Mouse (Mus musculus): ENCODE data around the gene Patz1.

The Patz1 gene

DNA sequence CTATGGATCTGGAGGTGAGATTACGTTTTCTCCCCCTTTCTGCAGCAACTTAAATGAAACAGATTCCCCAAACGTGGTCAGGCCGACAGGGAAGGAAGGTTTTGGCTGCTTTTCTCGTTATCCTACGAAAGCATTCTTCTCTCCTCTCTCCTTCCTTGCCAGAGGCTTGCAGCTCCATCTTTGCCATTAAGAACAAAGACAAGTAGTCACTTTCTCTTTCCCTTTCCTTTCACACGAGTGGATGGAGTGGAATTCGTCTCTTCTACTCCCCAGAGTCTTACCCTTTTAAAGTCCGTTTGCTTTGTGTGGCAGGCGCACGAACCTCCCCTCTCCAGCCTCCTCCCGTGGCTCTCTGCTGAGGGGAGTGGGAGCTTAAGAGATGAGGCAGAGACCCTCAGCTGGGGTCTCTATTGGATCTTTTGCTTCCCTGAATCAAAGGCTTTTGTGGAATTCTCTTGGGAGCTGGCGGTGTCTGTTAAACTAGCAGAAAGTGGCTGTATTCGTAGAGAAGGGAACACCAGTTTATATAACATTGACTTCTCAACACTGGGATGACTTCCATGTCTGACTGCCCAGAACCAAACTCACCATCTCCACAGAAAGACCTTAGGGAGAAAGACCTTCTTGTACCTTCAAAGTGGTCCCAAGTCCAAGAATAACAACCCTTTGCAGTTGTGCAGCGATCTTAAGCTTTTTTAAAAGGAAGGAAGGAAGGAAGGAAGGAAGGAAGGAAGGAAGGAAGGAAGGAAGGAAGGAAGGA lies 42.5 kb downstream of the Patz1 start:
- no peak for DNase-seq

DNA sequence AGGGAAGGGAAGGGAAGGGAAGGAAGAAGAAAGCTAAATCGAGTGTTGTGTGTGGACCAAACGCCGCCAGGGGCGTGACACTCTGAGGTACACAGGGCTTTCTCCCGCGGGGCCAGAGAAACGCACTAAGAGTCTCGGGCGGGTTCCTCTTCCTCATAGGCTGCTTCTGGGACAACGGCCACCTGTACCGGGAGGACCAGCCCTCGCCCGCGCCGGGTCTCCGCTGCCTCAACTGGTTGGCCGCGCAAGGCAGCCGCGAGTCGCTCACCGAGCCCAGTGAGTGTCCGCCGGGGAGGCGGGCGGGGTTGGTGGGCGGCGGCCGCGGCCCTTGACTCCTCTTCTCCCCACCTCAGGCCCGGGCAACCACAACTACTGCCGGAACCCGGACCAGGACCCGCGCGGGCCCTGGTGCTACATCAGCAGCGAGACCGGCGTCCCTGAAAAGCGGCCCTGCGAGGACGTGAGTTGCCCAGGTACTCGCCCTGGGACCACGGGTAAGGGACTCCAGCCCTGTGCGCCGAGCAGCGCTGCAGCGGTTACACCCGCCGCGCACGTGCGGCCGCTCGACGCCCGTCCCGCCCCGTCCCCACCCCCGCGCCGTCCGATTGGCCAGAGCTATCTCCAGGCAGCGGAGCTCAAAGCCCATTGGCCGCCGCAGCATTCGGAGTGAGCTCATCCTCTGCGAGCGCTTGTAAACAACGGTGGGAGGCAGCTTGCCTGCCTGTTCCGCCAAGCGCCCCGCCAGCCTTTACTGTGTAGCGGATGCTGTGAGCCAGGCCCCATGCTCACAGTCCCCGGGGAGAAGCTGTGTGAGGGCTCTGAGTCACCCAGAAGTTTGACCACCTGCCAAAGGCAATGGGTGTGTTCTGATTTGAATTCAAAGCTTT lies 43.3 kb downstream of the Patz1 start:
- DNase-seq, result peak; percentile 96

DNA sequence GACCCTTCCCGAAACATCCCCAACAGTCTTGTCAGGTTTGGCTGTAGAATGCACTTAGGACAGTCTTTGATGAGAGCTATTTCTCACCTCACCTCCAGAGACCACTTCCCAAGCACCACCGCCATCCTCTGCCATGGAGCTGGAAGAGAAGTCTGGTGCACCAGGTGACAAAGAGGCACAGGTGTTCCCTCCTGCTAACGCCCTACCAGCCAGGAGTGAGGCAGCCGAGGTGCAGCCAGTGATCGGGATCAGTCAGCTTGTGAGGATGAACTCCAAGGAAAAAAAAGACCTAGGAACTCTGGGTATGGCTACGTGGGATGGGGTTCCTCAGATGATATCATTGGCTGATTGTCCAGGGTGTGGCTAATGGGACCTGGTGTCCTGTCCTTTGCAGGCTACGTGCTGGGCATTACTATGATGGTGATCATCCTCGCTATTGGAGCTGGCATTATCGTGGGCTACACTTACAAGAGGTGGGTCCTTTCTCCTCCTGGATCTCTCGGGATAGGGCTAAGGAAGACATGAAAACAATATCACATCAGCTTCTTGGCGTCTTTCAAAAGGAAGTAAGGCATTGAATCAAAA lies 44.5 kb downstream of the Patz1 start:
- no peak for DNase-seq

DNA sequence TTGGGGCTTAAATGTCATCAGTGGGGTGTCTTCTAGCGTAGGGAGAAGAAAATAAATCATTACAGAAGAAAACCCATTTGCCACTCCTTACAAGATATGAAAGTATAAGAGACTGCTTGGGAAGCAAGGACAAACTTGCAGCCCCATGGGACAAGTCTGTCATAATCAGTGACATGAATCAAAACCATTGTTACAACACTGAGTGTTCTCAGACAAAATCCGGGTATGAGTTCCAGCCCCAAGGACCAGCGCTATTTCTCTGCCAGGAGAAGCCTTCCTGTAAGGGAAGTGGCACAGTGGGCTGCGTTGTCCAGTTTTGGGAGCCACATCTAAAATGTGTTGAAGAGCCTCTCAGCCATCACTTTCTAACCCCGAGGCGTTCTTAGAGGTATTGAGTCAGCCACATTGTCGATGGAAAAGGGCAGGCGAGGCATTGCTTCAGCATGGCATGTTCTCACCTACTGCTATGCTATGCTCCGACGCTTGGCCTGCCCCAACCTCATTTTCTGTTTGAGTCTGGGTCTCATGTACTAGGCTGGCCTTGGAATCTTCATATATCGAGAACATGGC lies 45.6 kb downstream of the Patz1 start:
- DNase-seq, result no peak

DNA sequence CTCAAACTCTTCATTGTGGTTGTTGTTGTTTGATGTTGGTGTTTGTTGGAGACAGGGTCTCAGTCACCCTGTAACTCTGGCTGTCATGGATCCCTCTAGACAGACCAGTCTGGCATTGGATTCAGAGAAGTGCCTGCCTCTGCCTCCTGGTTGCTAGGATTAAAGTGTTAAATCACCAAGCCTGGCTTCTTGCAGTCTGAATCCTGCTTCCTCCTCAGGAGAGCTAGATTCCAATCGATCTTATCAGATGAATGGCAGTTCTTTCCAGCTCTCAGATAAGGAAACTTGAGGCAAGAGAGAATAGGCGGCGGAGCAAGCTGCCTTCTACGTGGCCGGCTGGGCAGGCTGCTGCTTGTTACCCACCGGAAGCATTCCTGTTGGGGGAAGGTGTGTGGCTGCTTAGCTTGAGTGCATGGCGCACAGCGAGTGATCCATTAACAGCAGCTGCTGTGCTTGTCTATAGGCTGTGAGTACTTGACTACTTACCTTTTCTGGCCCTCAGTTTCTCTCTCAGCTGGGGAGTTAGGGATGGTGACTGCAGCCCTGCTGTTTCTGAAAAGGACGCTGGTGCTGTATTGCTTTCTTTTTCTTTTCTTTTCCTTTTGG lies 46.1 kb downstream of the Patz1 start:
- no peak for DNase-seq

DNA sequence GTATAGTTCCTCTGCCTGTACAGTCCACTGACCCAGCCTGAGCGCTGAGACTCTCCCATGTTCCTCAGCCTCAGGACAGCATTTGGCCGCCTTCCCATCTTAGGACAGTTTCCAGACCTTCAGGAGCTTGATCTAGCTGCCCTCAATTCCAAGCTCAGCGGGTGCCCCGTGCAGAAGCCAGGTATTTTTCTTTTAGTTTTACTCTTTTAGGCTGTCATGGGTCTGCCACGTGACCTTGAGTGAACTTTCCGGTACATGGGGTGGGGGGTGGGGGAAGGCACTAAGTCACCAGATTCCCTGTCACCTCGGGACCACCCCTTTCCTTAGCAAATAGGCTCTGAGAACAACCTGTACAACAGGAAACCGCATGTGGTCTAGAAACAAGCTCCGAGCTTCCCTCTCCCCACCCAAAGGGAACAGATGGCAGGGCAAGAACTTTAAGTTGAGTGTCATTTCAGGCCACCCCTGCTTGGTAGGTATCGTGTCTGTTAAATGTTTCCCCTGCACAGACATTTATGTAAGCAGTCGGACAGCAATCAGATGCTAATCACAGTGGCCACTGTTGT lies 47.1 kb downstream of the Patz1 start:
- no peak for DNase-seq

DNA sequence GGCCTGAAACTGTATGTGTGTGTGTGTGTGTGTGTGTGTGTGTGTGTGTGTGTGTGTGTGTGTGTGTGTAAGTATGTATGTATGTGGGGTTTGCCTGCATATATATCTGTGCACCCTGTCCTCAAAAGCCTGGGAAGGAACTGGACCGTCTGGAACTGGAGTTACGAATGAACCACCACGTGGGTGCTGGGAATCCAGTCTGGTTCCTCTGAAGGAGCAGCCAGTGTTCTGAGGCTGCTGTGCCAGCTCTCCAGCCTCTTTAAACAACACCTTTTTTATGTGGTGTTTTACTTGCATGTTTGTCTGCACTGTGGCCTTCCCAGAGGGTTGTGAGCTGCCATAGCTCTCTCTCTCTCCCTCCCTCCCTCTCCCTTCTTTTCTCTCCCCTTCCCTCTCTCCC lies 47.9 kb downstream of the Patz1 start:
- no peak for DNase-seq

DNA sequence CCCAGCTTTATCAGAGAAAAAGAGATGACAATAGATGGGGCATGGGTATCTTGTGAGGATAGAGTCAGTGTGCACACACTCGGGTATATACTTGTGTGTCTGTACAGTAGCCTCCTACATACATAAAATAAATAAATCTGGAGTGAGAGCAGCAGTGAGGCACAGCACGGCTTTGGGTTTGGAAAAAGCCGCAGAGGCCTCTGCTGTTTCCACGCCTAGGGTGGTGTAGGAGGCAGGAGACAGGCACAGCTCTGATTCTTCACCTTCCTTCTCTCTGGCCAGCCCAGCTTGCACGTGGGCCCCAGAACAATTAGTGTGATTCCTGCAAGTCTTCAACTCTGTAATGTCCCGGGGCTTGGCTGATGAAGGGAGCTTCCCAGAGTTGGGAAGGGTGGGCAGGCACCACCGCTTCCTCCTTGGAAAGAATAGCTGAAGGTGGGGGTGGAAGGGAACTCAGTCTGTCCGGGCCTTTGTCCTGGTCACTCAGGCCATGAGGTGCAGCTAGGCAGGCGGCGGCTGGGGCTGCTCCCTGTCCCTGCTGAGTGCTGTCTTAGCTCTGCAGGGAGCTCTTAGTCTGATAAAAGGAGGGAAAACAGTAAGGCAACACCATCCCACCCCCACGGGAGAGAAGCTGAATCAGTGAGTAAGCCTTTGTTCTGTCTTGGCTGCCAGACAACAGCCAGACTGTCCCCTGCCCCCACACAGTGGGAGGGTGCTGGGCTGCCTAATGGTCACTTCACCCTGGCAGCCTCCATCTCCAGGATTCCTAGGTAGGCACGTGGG lies 48.7 kb downstream of the Patz1 start:
- peak; percentile 81 for DNase-seq

DNA sequence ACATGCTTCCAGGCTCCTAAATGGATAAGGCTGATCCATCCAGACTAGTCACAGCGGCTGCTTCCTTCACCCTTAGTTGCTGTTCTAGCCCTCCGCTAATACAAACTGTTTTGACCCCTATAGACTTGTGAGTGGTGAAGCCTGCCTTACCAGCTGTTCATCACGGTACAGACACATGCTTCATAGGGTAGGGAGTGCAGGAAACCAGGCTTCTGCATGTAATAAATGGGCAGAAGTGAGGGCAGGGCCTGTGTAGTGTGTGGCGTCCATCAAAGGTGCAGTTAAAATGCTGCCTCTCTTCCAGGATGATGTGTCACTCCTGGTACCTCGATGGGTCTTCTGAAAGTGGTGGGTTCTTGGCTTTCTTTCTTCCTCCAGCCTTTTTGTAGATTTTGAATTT lies 49.3 kb downstream of the Patz1 start:
- DNase-seq, result no peak

DNA sequence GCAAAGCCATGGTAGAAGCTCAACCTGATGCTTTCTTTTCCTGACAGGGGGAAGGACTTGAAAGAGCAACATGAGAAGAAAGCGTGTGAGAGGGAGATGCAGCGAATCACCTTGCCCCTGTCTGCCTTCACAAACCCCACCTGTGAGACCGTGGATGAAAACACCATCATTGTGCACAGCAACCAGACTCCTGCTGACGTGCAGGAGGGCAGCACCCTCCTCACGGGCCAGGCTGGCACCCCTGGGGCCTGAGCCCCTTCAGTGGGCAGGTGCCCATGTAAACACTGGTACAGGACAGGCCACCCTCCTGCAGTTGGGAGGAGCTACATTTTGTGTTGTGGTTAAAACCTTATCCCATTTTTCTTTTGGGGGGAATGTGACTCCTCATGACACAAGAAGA lies 52.8 kb downstream of the Patz1 start:
- no peak for DNase-seq

DNA sequence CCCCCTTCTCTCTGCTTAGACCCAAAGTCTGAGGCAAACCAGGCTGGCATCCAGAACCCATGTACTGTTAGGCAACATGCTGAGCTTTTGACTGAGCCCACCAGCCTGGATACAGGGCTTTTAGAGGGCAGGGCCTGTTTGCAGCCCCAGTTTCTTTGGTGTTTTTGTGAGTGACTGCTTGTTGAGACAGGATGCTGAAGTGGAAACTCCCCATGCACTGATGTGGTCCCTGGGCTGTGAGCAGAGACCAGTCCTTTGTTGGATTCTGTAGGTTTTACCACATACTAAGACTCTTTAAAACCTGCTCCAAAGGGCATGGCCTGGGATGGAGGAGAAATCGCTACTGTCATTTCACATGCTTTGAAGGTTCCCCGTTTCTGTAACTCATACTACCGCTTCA lies 56.2 kb downstream of the Patz1 start:
- DNase-seq, result no peak

DNA sequence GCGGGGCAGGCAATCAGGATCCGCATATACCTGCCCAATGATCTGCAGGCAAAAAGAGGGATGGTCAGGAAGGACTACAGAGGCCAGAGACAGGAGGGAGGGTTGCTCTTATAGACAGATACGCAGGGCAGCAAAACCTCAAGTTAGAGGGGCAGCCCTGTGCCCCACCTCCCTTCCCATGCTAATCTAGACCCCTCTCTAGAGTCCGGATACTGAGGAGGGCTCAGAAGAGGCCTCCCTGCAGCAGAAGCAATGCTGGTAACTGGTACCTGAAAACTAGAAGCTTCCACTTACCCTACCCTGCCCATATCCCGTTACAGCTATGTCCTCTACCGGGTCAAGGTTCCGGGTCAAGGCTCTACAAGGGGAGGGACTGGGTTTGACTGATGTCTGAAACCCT lies 57.7 kb downstream of the Patz1 start:
- DNase-seq, result no peak

DNA sequence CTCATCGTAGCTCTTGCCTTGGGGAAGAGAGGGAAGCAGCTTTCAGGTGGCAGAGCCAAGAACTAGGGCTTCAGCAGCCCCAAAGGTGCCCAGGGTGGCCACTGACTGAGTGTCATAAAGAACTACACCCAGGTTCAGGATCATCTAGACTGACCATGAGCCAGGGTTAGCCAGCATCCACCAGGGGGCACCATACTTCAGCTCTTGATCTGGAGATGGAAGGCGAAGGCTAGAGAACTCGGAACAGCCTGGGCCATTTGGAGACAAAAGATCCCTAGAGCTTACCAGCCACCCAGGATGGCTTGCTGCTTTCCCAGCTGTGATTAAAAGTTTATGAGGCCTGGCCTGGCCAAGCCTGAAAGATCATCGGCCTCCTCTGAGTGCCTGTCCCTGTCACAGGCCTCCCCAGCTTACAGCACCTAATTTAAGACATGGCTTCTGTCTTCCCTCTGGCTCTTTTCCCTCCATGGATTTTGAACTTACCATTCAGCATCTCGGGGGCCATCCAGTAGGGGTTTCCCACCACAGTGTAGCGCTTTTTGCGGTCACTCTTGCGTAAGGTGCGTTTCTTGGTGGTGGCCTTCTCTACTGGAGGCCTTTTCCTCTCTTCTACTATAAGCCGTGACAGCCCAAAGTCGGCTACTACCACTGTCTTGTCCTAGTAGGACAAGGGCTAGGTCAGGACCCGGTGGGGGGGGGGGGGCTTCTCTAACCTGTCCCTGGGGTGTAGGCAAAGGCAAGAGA lies 58.6 kb downstream of the Patz1 start:
- peak; percentile 81 for DNase-seq

DNA sequence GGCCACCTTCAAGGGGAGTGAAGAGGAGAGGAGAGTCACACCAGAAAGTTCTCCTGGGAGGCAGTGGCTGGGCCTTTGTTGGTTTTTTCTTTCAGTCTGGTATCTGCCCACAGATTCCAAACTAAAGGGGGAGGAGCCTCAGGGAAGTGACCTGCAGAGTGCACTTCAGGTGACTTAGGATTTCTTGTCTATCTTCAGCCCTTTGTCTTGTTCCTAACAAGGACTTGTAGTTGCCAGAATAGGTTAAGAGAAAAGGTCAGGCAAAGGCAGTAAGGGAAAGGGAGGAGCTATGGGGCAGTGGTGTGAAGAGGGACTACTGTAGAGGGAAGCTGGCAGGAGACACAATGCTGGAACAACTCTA lies 59.1 kb downstream of the Patz1 start:
- DNase-seq, result no peak

DNA sequence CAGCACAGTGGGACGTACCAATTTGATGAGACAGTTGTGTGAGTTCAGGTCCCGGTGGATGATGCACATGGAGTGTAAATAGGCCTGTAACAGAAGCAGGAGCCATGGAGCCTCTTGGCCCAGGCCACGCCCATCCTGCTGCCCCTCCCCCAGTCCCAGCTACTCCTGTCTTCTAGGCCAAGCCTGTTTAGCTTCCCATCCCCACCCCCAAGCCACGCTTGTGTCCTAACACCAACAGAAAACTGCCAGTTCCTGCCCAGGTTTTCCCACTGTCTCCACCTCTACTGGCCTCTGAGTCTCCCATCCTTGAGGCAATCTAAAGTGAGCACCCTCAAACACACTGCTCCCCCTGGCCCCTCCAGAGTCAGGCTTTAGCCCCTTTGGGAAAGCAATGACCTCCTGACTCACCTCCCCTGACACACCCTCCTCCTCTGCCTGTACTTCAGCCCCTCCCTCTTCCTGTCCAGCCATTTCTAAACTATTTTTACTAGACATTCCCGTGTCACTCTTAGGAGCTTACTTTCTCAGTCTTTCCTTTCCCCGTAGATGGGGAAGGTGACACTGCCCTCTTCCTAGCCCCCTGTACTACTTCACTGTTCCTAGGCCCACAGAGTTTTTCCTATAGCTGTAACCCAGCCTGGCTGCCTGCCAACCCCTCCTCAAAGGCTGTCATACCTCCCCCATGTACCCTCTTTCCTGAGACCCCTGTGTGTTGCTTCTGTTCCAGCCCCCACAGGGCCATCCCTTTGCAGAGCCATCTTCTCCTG lies 60.1 kb downstream of the Patz1 start:
- DNase-seq, result no peak

DNA sequence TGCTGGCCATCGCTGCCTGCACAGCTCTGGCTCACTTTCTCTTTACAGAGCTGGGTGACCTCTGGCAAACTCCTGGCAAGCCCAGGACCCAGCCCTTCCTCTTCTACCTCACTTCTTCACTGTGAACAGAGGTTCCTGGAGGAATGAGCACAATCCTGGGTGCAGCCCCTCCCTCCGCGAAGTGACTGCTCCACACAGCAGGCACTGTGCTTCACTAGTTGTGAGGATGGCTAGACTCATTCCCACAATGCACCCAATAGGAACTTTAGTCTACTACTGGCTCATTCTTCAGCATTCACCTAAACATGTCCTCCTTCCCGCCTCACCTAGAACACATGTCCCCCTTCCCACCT lies 60.6 kb downstream of the Patz1 start:
- DNase-seq, result no peak

DNA sequence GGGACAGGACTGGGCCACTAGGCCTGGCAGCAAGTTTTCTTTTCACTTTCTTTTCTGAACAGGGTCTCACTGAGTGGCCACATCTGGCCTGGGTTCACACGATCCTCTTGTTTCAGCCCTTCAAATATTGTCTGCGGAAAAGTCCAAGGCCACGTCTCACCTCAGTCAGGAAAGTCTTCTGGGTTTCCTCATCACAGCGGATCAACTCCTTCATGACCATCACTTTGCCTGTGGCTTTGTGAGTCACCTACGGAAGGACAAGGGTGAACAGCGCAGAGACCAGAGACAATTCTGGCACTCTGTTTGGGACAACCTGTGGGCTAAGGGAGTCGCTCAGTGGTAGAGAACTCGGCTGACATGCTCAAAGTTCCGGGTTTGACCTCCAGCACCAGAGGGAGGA lies 63.5 kb downstream of the Patz1 start:
- no peak for DNase-seq

DNA sequence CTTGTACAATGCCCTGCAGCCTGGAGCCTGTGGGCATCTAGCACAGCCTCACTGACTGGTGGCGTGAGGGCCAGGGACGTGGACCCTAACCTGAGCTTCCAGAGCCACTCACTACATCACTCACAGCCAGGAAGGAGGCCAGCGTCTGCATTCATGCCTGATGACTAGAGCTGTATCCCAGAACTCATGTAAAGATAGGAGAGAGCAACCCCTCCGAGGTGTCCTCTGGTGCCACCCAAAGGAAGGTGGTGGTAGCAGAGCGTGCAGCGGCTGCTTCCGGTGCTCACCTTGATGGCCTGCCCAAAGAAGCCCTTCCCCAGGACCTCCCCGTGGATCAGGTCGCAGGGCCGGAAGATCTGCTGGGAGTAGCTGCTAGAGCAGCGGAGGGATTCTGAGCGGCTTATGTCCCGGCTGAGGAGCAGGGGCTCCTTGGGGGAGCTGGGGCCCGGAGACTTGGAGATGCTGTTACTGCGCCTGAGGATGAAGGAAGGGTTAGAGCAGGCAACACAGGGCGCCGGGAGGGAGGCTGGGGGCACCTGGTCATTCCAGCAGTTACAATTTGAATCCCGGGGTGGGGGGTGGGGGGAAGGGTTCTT lies 64.4 kb downstream of the Patz1 start:
- DNase-seq, result no peak

Data from right cerebral cortex, adult 18-20 months (tissue).